8 mouse cellular contexts compared by ENCODE assay signal in the genomic region with DNA sequence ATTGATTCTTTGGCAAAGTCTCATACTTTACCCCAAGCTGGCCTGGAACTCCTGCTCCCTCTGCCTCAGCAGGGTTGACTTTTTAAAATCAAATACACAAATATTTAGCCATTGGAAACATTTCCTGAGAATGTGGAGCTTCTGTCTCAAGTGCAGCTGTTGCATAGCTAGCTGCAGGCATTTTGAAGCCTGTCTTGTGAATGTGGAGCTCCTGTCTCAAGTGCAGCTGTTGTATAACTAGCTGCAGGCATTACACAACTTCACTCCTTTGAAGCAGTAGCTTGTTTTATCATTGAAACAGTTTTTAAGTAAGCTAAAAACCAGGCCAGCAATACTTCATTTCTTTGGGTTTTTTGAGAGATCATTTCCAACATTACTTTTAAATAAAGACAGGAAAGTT. TPM values are rescaled to one million over a fixed set of nuclear protein-coding genes. Genes with fewer than 3 reads are reported as not detected.
DNase-seq lines count a peak whose midpoint lies in the region; ATAC-seq and TF ChIP-seq lines count a peak whose summit lies in the region.

No protein-coding gene starts in this region.

- peak overlapping the region; percentile 50 for H3K4me2 ChIP-seq in intestine, embryonic 14.5 days (ENCODE audit: low read length)
- H3K4me2 ChIP-seq in lung, embryonic 14.5 days: peak overlapping the region; percentile 62
- H3K4me2 ChIP-seq in stomach, postnatal 0 days (replicated peaks; ENCODE audit: low read depth): peak overlapping the region; percentile 43

- H3K4me3 ChIP-seq in heart, embryonic 10.5 days: no peak overlapping the region
- peak overlapping the region; percentile 89 for H3K4me3 ChIP-seq in brown adipose tissue, adult 24 weeks (ENCODE audit: insufficient read depth, low read depth, low read length)
- H3K4me3 ChIP-seq in intestine, embryonic 14.5 days (ENCODE audit: low read depth, low read length): peak overlapping the region; percentile 46
- peak overlapping the region; percentile 44 for H3K4me3 ChIP-seq in lung, embryonic 14.5 days (ENCODE audit: low read depth, low read length)
- H3K4me3 ChIP-seq in stomach, postnatal 0 days (ENCODE audit: low read depth, low read length): peak overlapping the region; percentile 41

- ATAC-seq in intestine, embryonic 14.5 days (replicated peaks; ENCODE audit: low FRiP score, low TSS enrichment, low read depth): no peak
- ATAC-seq in lung, embryonic 14.5 days (ENCODE audit: insufficient read depth): peak; percentile 79
- no peak for ATAC-seq in stomach, postnatal 0 days (ENCODE audit: low FRiP score, low TSS enrichment)

- no peak for TF ChIP-seq EP300 in stomach, postnatal 0 days (optimal IDR thresholded peaks at IDR 0.05)

- H3K27ac ChIP-seq in heart, embryonic 10.5 days: no peak overlapping the region
- peak overlapping the region; percentile 97 for H3K27ac ChIP-seq in brown adipose tissue, adult 24 weeks (replicated peaks; ENCODE audit: low read depth, low read length)
- H3K27ac ChIP-seq in intestine, embryonic 14.5 days (ENCODE audit: low read depth): peak overlapping the region; percentile 43
- H3K27ac ChIP-seq in lung, embryonic 14.5 days (ENCODE audit: low read depth): peak overlapping the region; percentile 82
- peak overlapping the region; percentile 66 for H3K27ac ChIP-seq in stomach, postnatal 0 days (replicated peaks)

- DNase-seq in heart, adult 11 months: peak; percentile 95
- DNase-seq in heart, embryonic 10.5 days (ENCODE audit: low spot score): no peak
- no peak for DNase-seq in intestine, embryonic 14.5 days (ENCODE audit: low spot score)
- DNase-seq in lung, embryonic 14.5 days: peak; percentile 91
- peak; percentile 23 for DNase-seq in stomach, postnatal 0 days (ENCODE audit: low spot score)
- no peak for DNase-seq in ovary, postnatal 10 days (ENCODE audit: low spot score)
- DNase-seq in layer of hippocampus, adult 8-10 months (ENCODE audit: low spot score in 2 of 2): no peak

- no peaks in the 10 kb centered on the region for H3K9me3 ChIP-seq in heart, embryonic 10.5 days
- no peaks in the 10 kb centered on the region for H3K9me3 ChIP-seq in intestine, embryonic 14.5 days (ENCODE audit: control insufficient read depth, low read length)
- no peaks in the 10 kb centered on the region for H3K9me3 ChIP-seq in lung, embryonic 14.5 days (ENCODE audit: low read depth, low read length)
- H3K9me3 ChIP-seq in stomach, postnatal 0 days (ENCODE audit: control insufficient read depth, low read length): no peaks in the 10 kb centered on the region

- no peak for TF ChIP-seq CTCF in lung, embryonic 14.5 days (IDR thresholded peaks at IDR 0.05; ENCODE audit: low read depth)
- no peak for TF ChIP-seq CTCF in stomach, postnatal 0 days (IDR thresholded peaks at IDR 0.05; ENCODE audit: low read depth)

- H3K4me1 ChIP-seq in heart, embryonic 10.5 days: no peaks in the 10 kb centered on the region
- 0 out of 2 replicates have a peak, but pooled peaks cover 2% of the 10 kb centered on the region for H3K4me1 ChIP-seq in brown adipose tissue, adult 24 weeks (ENCODE audit: control insufficient read depth, insufficient read depth, insufficient read length, low read length)
- no peaks in the 10 kb centered on the region for H3K4me1 ChIP-seq in intestine, embryonic 14.5 days (replicated peaks; ENCODE audit: control insufficient read depth, insufficient read depth, low read length)
- peaks cover 6% of the 10 kb centered on the region for H3K4me1 ChIP-seq in lung, embryonic 14.5 days (ENCODE audit: insufficient read depth)
- H3K4me1 ChIP-seq in stomach, postnatal 0 days (replicated peaks; ENCODE audit: control insufficient read depth, insufficient read depth): no peaks in the 10 kb centered on the region

- peak overlapping the region; percentile 52 for H3K9ac ChIP-seq in intestine, embryonic 14.5 days (ENCODE audit: low read length)
- H3K9ac ChIP-seq in lung, embryonic 14.5 days: peak overlapping the region; percentile 51
- peak overlapping the region; percentile 19; the same call in 1 of the 2 replicates for H3K9ac ChIP-seq in stomach, postnatal 0 days (ENCODE audit: low read length)

- H3K36me3 ChIP-seq in heart, embryonic 10.5 days: peaks cover 3% of the 10 kb centered on the region; the same call in 1 of the 2 replicates
- peaks cover 27% of the 10 kb centered on the region for H3K36me3 ChIP-seq in intestine, embryonic 14.5 days (ENCODE audit: control insufficient read depth, insufficient read depth, low read length)
- peaks cover 28% of the 10 kb centered on the region for H3K36me3 ChIP-seq in lung, embryonic 14.5 days (ENCODE audit: insufficient read depth)
- H3K36me3 ChIP-seq in stomach, postnatal 0 days (ENCODE audit: control insufficient read depth, insufficient read depth, low read length): peaks cover 9% of the 10 kb centered on the region; the same call in 1 of the 2 replicates

- no peaks in the 10 kb centered on the region for H3K27me3 ChIP-seq in heart, embryonic 10.5 days (ENCODE audit: insufficient read depth, poor library complexity, severe bottlenecking)
- no peaks in the 10 kb centered on the region for H3K27me3 ChIP-seq in intestine, embryonic 14.5 days (replicated peaks; ENCODE audit: control insufficient read depth, insufficient read depth, low read length)
- H3K27me3 ChIP-seq in lung, embryonic 14.5 days (ENCODE audit: insufficient read depth, low read length): no peaks in the 10 kb centered on the region
- no peaks in the 10 kb centered on the region for H3K27me3 ChIP-seq in stomach, postnatal 0 days (ENCODE audit: control insufficient read depth, insufficient read depth, low read length)

RNA-seq across cellular contexts. Expression of a gene that starts 1.3 kb away (rescaled TPM):
- polyA plus RNA-seq in heart, embryonic 10.5 days (2016; fragmentation: Nextera tagmentation; extraction: Ambion mirVana): not detected in 2 replicates
- 58.5 and 127 TPM in 2 replicates for polyA plus RNA-seq in brown adipose tissue, adult 24 weeks (2012; ENCODE audit: insufficient read depth, insufficient read length, missing spikeins)
- 0.43 and 0.89 TPM in 2 replicates for polyA plus RNA-seq in intestine, embryonic 14.5 days (2014; fragmentation: Nextera tagmentation; extraction: Ambion mirVana)
- polyA plus RNA-seq in lung, embryonic 14.5 days (2014; fragmentation: Nextera tagmentation; extraction: Ambion mirVana): 0.51 and 0.59 TPM in 2 replicates
- polyA plus RNA-seq in stomach, postnatal 0 days (2015; fragmentation: Nextera tagmentation; extraction: Ambion mirVana): 0.42 and 0.87 TPM in 2 replicates
- 1 to 10 TPM; 6.9 to 9.8 (median 8.9) TPM for total RNA-seq in layer of hippocampus, adult 8-10 months (2022)

Comparison
In these comparisons a context has a peak if more than half of its experiments do, and no peak if none do; other contexts are left out.
1. DNase-seq: peak in heart, adult 11 months (single experiment), lung, embryonic 14.5 days (single experiment) and stomach, postnatal 0 days (single experiment); none in heart, embryonic 10.5 days (single experiment), intestine, embryonic 14.5 days (single experiment), ovary, postnatal 10 days (single experiment) and layer of hippocampus, adult 8-10 months (0 of 2).
2. RNA of a gene that starts 1.3 kb away (polyA plus RNA-seq): 58.5 to 127 TPM in brown adipose tissue, adult 24 weeks; 0.51 to 0.59 TPM in lung, embryonic 14.5 days, 0.43 to 0.89 TPM in intestine, embryonic 14.5 days, 0.42 to 0.87 TPM in stomach, postnatal 0 days and not detected in heart, embryonic 10.5 days; every median in the first group is over 10 times any median in the second.
3. Peak in every context shown above with its lines, with median percentiles within 50 percentile points of each other: H3K4me2 ChIP-seq and H3K9ac ChIP-seq.